Mouse (Mus musculus): ENCODE measurements around the gene Grk4.

Grk4 gene

DNA sequence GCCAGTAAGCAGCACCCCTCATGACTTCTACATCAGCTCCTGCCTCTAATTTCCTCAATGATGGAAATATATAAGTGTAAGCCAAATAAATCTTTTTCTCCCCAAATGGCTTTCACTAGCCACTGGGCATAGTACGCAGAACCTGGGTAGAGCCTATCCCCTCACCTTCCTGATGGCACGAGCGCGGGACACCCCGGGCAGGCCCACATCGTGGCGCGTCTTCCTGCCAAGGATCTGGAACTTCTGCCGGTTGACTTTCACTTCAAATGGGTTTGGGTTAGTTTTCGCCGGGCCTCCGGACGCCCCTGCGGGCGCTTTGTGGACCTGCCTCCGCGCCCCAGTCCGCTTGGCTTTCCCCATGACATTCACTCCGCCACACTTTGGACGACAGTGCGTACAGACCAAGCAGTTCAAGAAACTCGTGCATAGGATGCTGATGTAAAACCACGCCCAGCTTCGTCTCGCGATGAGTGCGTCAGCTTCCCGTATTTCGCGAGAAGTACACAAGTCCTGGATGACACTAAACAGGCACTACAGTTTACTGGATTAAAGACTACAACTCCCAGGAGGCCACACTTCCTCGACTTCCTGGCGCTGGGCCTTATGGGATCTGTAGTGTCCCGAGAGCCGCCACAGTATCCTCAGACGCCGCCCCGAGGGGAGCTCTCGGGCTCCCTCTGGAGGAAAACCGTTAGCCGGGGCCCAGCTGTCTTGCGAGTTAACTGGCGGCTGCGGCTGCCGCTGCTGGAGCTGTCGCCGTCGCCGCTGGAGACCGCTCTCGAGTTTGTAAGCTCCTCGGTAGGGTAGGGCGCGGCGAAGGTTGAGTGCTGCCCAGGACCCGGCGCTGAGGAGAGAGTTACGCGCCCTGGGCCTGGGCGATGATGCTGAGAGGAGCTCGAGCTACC is at the start of gene Grk4, which contains the start of gene Nop14:
TSS of gene Grk4 (plus strand) at position 694 of the 905 bp plus-strand sequence.
TSS of gene Nop14 (minus strand) at position 463 of the 905 bp plus-strand sequence.
- DNase-seq (ENCODE audit: low read depth, low spot score) = peak; percentile 100

DNA sequence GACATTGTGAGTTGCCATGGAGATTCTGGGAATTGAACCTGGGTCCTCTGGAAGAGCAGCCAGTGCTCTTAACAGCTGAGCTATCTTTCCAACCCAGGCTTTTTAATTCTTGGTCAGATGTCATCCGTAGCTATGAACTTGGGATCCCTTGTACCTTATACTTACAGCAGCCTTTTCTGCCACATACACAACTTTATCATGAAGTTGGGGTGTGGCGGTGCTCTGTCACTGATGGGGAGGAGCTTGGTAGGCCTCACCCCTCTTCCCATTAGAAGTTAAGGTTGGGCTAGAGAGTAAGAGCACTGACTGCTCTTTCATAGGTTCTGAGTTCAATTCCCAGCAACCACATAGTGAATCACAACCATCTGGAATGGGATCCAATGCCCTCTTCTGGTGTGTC is 27.2 kb upstream of the Grk4 start:
- DNase-seq (ENCODE audit: low read depth, low spot score) = no peak

DNA sequence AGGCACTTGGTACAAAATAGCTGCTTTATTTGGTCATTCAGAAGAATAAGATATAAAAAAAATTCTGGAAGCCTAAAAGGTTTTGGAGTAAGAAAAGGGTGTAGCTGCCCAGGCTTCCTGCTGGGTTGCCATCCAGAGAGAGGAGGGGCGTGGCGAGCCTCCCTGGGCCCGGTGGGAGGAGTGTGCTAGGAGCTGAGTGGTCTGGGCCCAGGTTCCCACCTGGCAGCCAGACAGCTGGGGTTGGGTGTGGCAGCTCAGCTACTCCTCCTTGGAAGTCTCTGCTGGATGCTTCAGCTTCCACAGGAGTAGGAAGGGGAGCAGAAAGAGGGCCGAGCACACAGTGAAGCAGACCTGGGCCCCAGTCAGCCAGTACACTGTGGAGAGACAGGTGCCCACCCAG is 26.5 kb upstream of the Grk4 start:
- peak; percentile 93 for DNase-seq (ENCODE audit: low read depth, low spot score)

DNA sequence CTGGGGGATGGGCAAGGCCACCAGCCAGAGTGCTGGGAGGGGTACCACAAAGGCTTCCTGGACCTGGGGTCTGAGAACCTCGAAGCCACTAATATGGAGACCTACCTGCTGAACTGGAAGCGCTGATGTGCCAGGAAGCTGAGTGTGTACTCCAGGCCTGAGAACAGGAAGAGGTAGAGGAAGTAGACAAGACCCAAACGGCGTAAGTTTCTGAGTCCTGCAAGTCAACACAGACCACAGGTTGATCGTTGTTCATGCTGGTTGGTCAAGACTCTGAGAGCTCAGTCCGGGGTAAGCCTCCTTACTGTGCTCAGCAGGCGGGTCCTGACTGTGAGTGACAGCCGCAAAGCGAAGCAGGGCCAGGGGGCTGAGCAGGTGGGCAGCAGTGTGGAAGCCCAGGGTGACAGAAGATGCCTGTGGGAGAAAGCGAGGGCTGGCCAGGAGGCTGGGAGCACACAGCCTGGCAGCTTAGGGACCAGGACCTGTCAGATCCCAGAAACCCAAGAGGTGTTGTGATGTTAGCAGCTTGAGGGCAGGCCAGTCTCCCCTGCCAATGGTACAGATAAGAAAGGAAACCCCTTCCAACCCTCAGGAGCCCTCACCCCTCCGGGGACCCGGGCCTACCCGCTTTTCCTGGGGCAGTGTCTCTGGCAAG is 25.3 kb upstream of the Grk4 start:
- no peak for DNase-seq (ENCODE audit: low read depth, low spot score)

DNA sequence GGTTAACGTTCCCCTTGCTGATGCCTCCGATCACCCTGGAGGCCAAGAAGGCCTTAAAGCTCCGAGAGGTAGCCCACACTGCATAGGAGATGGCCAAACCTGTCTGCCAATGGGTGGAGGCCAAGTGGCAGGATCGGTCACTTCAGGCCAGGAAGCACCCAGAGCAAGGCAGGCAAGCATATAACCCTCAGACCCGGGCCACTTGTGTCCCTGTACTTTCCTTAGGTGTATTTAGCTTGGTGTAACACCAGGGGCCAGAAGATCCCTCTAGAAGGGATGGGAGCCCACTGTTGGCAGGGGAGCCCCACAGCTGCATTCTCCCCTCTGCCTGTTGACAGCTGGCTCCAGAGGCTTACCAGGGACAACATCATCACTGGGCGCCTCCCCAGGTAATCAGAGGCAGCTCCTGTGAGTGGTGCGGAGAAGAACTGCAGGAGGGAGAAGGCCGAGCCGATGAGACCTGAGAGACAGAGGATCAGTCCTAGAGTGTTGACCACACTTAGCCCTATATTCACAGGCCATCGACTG is 24.4 kb upstream of the Grk4 start:
- no peak for DNase-seq (ENCODE audit: low read depth, low spot score)

DNA sequence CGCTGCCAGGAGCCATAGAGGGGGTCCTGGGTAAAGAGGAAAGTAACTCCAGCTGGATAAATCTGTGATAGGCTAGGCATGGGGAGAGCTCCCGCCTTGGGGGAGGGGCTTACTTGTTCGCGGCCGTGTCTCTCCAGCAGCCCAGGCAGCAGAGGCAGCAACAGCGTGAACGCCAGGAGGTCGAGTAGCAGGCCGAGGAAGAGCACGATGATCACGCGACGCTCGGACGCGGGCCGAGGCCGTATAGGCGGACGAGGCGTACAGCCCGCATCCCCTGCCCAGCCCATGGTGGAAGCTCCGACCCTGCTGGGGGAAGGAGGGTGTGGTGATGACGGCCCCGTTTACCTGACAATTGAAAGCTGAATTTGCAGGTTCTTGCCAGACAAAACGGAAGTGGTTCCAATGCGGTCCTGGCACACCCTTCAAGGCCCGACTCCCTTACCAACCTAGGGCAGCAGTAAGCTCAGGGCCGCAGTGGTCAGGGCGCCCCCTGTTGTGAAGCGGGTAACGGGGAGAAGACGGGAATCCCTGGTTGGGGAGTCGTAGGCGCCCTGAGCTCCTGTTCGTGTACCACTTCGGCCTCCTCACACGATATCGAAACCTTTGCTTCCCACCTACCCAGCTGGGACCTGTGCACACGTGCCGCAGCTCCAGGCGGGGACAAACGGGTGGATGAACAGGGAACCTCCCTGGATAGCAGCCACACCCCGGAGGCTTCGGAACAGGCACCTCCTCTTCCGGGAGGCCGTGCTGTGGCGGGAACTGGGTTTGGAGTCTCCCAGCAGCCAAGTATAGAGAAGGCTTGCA is 23.5 kb upstream of the Grk4 start, which contains the start of gene Mfsd10:
TSS of gene Mfsd10 (minus strand) at position 732 of the 807 bp plus-strand sequence.
- peak; percentile 96 for DNase-seq (ENCODE audit: low read depth, low spot score)

DNA sequence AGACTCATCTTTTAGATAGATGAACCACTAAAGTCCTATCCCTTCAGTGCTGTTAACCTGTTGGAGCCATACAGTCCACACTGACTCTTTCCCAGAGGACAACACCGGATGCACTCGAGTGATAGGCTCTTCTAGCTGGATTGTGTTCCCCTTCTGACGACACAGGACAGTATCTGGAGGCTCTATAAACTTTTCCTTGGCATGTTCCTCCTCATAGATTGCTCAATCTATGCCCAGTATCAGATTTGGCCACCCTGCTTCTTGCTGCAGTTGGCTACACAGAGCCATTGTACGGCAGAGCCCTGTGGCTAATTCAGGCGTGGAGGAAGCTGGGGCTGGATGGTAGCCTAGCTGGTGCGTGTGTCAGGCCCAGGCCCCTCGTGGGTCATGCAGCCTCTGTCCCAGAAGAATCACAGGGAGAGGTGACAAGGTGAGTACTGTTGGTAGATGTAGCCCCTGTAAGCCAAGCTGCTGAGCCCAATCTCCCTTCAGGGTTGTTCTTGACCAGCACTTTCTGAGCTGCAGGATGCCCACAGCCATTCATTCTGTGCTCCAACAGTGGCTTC is 22.5 kb upstream of the Grk4 start:
- DNase-seq (ENCODE audit: low read depth, low spot score) = no peak

DNA sequence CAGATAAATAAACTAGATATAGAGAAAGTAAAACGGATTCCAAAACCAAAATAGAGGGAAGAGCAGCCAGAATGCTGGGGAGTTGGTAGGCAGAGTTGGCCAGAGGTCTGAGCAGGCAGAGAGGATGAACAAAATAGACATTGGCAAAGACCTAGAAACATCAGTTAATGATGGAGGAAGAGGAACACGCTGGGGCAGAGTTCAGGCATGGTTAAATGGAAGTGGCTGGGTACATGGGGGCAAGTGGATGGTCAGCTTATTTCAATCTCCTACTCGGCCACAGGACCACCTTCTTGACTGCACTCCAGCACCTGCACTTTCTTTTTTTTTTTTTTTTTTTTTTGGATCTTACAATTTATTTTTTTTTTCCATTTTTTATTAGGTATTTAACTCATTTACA is 18.2 kb upstream of the Grk4 start:
- DNase-seq (ENCODE audit: low read depth, low spot score) = no peak

DNA sequence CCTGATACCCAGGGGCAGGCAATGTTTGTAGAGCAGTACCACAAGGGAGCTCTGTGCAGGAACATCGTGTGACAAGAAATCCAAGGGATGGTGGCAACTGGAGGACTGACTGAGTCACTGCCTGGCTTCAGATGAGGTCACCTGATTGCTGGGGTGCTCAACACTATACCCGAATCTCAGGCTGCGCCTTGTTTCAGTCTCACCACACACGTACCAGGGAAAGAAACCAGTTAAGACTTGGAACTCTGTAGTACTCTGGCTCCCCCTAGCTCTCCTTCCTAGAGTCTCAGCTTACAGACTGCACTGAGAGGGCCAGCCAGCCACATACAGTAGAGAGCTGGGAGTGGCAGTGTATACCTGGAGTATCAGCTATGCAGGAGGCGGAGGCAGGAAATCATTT is 17.2 kb upstream of the Grk4 start:
- peak; percentile 80 for DNase-seq (ENCODE audit: low read depth, low spot score)

DNA sequence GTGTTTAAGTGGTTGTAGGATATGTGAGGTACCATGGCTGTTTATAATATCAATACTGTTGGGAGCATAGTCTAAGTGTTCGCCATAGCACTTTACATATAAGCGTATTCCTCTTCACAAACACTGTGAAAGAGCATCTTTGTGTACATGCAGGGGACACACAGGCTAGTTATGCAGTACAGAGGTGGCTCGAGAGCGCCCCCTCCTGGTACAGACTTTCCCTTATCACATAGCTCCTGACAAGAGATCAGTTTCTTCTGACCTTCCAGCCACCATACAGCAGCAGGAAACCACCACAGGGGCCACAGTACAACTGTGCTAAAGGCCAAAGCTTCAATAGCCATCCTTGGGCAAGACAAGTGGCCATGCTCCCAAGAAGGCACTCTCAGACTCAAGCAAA is 12.6 kb upstream of the Grk4 start:
- peak; percentile 84 for DNase-seq (ENCODE audit: low read depth, low spot score)

DNA sequence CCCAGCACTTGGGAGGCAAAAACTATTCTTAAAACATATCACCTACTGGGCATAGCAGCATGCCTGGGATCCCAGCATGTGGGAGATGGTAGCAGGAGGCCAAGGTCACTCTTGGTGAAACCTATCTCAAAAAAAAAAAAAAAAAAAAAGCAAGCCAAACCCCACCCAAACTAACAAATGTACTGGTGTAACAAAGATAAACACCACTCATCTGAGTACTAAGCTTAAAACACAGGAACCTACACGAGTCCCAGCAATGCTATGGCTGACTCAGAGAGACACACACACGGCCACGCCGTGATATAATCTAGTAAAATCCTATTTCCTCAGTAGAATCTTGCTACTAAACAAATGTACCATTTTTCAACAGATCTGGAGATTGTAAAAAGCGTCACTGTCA is 7.2 kb upstream of the Grk4 start:
- no peak for DNase-seq (ENCODE audit: low read depth, low spot score)

DNA sequence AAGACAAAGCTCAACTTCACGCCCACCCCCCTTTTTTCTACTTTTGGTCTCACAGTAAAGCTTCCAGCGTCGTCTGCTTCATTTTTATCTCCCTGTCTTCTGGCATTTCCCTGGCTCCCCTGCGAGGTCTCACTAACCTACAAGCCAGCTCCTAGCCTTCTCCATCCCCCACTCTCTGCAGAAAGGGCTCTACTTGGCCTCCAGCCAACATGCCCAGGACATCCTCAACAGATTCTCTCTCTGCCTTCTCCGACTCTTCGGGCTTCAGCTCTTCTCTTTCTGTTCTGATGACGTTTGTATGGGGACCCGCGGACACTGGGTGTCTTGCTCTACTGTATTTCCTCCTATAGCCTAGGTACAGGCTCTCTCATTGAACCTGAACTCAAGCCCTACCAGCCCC is 5.3 kb upstream of the Grk4 start:
- no peak for DNase-seq (ENCODE audit: low read depth, low spot score)

DNA sequence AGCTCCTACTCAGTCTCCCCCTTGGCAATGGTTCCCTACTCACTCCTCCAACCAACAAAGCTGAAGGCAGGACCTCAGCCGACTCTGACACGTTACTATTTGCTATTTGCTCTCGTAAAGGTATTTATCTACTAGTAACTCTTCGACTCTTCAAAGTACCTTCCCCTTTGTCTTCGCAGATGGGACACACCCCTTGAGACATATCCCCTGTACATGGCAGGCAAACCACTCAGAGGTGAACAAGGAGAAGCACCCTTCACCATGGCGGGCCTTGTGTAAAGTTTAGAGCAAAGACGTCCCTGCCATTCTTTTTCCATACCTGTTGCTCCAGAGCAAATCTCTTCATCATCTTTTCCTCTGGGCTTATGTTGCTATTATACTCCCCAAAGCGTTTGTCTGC is 2.6 kb upstream of the Grk4 start:
- no peak for DNase-seq (ENCODE audit: low read depth, low spot score)

DNA sequence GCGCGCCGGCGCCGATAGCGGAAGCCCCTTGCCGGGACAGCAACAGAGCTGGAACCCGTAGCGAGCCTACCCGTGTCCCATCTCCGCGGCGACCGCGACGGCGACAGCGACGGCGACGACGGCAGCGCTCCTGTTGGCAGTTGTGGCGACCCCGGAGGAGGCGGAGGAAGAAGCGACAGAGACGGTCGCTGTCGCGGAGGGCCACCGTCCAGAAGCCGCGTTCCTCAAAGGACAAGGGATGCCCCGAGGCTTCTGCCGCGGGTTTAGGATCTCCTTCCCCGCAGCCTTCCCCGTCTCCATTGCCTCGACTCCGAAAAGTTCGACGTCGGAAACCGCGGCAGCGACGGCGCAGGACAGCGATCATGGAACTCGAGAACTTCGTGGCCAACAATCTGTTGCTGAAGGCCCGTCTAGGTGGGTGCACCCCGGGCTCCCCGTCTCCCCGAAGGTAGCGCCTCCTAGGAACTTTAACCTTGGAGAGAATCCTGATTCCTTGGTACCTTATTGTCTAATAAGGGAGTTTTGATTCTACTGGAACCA is 482 bp downstream of the Grk4 start:
- peak; percentile 72 for DNase-seq (ENCODE audit: low read depth, low spot score)

DNA sequence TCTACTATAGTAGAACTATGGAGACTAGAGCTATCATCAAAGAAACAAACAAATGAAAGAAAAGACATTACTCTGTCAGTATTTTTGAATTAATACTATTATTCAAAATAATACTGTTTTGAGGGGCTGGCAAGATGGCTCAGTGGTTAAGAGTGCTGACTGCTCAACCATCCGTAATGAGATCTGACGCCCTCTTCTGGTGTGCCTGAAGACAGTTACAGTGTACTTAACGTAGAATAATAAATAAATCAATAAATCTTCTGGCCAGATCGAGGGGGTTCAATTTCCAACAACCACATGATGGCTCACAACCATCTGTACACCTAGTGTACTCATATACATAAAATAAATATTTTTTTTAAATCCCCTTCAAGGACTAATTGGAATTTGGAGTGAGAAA is 1.7 kb downstream of the Grk4 start:
- DNase-seq (ENCODE audit: low read depth, low spot score) = no peak

DNA sequence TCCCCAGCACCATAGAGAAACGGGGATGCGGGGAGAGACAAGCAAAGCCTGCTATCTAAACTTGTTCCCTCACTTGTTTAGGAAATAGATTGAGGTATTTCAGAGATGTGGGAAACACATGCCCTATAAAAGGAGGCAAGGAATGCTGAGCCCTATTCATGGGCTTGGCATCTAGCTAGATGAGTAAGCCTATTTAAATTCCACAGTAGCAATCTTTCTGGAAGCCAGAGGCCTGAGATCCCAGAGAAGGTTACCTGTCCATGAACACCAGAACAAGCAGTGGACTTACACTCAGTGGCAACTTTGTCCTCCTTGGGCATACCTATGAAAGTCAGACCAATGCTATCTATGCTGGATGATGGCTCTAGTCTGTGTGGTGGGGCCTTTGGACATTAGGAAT is 3.1 kb downstream of the Grk4 start:
- DNase-seq (ENCODE audit: low read depth, low spot score) = no peak

DNA sequence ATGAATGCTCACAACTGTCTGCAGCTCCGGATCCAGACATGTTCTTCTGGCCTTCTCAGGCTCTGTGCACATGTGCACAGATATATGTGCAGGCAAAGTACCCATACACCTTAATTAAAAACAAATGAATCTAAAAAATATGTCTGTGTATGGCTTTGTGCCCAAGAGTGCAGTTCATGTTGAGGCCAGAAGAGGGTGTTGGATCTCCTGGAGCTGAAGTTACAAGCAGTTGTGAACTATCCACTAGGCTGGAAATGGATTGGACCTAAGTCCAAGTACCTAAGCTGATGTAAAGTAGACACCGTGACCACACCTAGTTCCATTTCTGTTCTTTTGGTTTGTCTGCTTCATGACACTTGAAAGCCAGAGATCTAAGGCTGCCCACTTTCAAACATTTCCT is 9.3 kb downstream of the Grk4 start:
- peak; percentile 61 for DNase-seq (ENCODE audit: low read depth, low spot score)

DNA sequence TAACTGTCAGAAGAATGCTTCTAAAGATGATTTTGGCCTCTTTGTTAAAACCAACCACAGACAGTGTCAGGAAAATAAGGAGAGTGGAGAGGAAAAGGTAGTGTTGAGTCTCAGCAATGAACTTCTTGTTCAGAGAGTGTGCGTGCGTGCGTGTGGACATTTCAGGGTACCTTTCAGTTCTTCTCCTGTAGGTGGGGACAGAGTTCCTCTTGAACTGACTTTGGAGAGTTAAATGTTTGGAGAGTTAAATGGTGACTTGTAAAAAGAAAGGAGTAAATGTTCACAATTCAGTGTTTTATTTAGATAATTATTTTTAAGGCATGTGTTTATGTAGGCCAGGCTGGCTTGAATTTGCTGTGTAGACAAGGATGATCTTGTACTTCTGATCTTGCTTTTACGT is 10.1 kb downstream of the Grk4 start:
- DNase-seq (ENCODE audit: low read depth, low spot score) = peak; percentile 59

DNA sequence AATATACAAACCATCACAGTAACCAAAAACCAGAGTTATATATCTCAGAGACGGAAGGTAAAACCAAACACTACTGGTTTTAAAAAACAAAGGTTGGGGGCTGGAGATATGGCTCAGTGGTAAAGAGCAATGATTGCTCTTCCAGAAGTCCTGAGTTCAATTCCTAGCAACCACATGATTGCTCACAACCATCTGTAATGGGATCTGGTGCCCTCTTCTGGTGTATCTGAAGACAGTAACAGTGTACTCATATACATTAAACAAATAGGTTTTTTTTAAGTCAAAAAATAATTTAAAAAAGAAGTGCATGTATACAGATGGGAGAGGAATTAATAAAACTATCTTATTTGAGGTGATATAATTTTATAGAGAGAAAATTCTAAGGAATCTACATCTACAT is 29.7 kb downstream of the Grk4 start:
- no peak for DNase-seq (ENCODE audit: low read depth, low spot score)

DNA sequence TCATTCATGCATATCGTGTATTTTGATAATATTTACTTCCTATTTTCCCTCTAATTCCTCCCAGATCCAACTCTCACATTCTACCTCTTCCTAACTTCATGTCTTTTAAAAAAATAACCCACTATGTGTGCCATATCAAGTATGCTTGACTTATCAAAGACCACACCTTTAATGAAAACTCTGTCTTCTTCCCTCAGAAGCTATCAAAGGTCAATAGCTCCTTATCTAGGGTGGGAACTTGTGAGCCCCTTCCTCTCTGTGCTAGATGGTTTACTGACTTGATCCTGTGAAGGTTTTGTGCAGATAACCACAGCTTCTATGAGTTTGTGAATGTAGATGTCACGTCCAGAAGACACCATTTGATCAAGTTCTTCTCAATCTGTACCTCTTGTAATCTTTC is 32.6 kb downstream of the Grk4 start:
- no peak for DNase-seq (ENCODE audit: low read depth, low spot score)

DNA sequence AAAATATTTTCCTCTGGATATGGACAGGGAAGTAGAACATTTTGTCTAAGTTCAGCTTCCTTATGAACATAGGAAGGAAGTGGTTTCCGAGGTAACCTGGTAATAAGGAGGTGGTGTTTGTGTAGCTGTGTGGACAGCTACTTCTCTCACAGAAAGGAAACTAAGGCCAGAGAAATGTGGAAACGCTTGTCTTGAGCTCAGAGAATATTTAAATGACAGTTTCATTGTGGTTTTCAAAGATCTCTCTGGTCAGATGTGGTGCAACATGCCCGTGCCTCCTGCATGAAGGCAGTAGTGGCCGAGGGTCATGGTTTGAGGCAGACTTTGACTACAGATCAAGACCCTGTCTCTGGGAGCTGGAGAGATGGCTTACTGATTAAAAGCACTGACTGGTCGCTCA is 35.3 kb downstream of the Grk4 start:
- no peak for DNase-seq (ENCODE audit: low read depth, low spot score)
